Mouse (Mus musculus) limb, embryonic 12.5 days (tissue): ENCODE results near the gene Prkar2b. TPM values are rescaled to one million over a fixed set of nuclear protein-coding genes. Genes with fewer than 3 reads are reported as not detected.

ENCODE experiments used
- ATAC-seq: fragments of 200-750 bp; cut with Nextera tagmentation; 2 replicates; pipeline ENCODE4 v1.8.0; 2017; ENCODE audit warnings: low read depth, moderate TSS enrichment; ENCODE audit not compliant: insufficient number of reproducible peaks, insufficient read depth, low FRiP score, low TSS enrichment
- H3K27ac ChIP-seq: fragments of 300-500 bp; sonication (generic); 2 replicates; pipeline ENCODE4 v1.5.1; 2016; ENCODE audit warnings: mild to moderate bottlenecking, moderate library complexity
- H3K27me3 ChIP-seq: fragments of 300-500 bp; sonication (generic); 2 replicates; pipeline ENCODE4 v1.6.1; 2016; ENCODE audit warnings: mild to moderate bottlenecking, moderate library complexity
- H3K36me3 ChIP-seq: fragments of 300-500 bp; sonication (generic); 2 replicates; pipeline ENCODE4 v1.6.1; 2016; ENCODE audit warnings: mild to moderate bottlenecking, moderate library complexity
- H3K4me1 ChIP-seq: fragments of 300-500 bp; sonication (generic); replicated peaks from 2 replicates; pipeline ENCODE4 v1.6.1; 2016
- H3K4me2 ChIP-seq: fragments of 300-500 bp; sonication (generic); 2 replicates; pipeline ENCODE4 v1.6.1; 2016; ENCODE audit warnings: mild to moderate bottlenecking, moderate library complexity
- H3K4me3 ChIP-seq: fragments of 300-500 bp; sonication (generic); replicated peaks from 2 replicates; pipeline ENCODE4 v1.5.1; 2016; ENCODE audit warnings: mild to moderate bottlenecking
- H3K9ac ChIP-seq: fragments of 300-500 bp; sonication (generic); replicated peaks from 2 replicates; pipeline ENCODE4 v1.6.1; 2016; ENCODE audit warnings: mild to moderate bottlenecking, moderate library complexity
- H3K9me3 ChIP-seq: fragments of 300-500 bp; sonication (generic); 2 replicates; pipeline ENCODE4 v1.6.1; 2016; ENCODE audit warnings: mild to moderate bottlenecking, moderate library complexity
- WGBS: fragments of 180-500 bp; shearing (Covaris S2); methylation state at CpG from one replicate; pipeline ENCODE4 v1.1.7; 2016; 5-methylcytosine and 5-hydroxymethylcytosine counted together
- polyA plus RNA-seq: library from polyadenylated mRNA; unstranded; fragments of >200 nt; fragmentation: Nextera tagmentation; extraction: Ambion mirVana; gene quantifications from 2 replicates; pipeline ENCODE4 v1.2.1, GENCODE M21; 2016

Prkar2b gene
- polyA plus RNA-seq, 1 experiment from 2014 or later, result 32.1 TPM

GRCm38 (mm10) chr12:32087339-32087738, 26.2 kb upstream of the Prkar2b start:
- H3K27ac ChIP-seq, result no peak overlapping the region
- no peaks in the 10 kb centered on the region for H3K27me3 ChIP-seq
- ATAC-seq, result no peak
- H3K4me1 ChIP-seq, result no peaks in the 10 kb centered on the region
- 71% methylated on average over 8 of the region's 8 CpGs for WGBS
- H3K4me2 ChIP-seq, result no peak overlapping the region
- H3K36me3 ChIP-seq, result no peaks in the 10 kb centered on the region
- no peak overlapping the region for H3K9ac ChIP-seq
- no peak overlapping the region for H3K4me3 ChIP-seq
- peaks cover 15% of the 10 kb centered on the region; the same call in 1 of the 2 replicates for H3K9me3 ChIP-seq

DNA sequence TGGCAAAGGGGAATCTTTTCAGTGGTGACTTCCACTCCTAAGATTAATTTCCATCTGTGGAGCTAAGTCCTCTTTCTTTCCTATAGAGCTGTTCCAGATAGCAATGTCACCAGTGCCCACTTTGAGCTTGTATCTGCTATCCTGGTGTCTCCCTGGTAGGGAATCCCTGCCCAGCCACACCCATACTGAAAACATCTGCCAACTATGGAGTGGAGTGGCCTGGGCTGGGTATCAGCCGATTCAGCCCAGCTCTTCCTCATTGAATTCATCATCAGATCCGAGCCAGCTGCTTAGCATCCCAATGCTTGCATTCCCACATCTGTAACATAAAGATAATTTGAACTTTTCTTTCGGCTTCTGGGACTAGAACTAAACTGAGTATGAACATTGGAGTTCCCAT, 25.8 kb upstream of the Prkar2b start:
- no peak overlapping the region for H3K4me3 ChIP-seq
- WGBS, result 85% methylated on average over 3 of the region's 3 CpGs
- H3K9me3 ChIP-seq, result peaks cover 15% of the 10 kb centered on the region; the same call in 1 of the 2 replicates
- no peaks in the 10 kb centered on the region for H3K27me3 ChIP-seq
- no peak overlapping the region for H3K9ac ChIP-seq
- no peak overlapping the region for H3K27ac ChIP-seq
- no peak for ATAC-seq
- H3K4me2 ChIP-seq, result no peak overlapping the region
- H3K4me1 ChIP-seq, result no peaks in the 10 kb centered on the region
- H3K36me3 ChIP-seq, result no peaks in the 10 kb centered on the region

- no peak overlapping the region for H3K27ac ChIP-seq
- no peaks in the 10 kb centered on the region for H3K4me1 ChIP-seq
- H3K4me3 ChIP-seq, result no peak overlapping the region
- no peak for ATAC-seq
- no peak overlapping the region for H3K4me2 ChIP-seq
- no peaks in the 10 kb centered on the region for H3K27me3 ChIP-seq
- whole genome bisulfite sequencing, result 82% methylated on average over 3 of the region's 3 CpGs
- no peaks in the 10 kb centered on the region for H3K36me3 ChIP-seq
- H3K9ac ChIP-seq, result no peak overlapping the region
- peaks cover 5% of the 10 kb centered on the region; the same call in 1 of the 2 replicates for H3K9me3 ChIP-seq
Observed at GRCm38 (mm10) chr12:32085856-32086255, 24.8 kb upstream of the Prkar2b start.

DNA sequence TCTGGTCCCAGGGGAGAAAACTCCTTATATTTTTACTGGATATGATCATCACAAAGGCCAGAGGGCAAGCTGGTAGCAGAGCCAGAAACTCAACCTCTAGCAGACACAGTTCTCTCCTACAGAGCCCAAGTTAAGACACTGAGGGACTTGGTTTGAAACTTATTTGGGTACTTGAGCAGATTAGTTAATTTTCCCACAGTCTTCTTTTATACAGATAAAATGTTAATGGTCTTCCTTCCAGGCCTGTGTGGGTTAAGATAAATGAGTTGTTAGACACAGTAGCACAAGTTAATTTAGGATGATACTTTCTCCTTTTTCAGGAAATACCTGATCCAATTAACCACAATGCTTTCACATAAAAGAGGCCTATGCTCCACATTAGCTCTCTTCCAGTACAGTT, 24.1 kb upstream of the Prkar2b start:
- ATAC-seq, result no peak
- H3K36me3 ChIP-seq, result no peaks in the 10 kb centered on the region

GRCm38 (mm10) chr12:32084601-32085000, 23.5 kb upstream of the Prkar2b start:
- no peak overlapping the region for H3K27ac ChIP-seq
- no peaks in the 10 kb centered on the region for H3K36me3 ChIP-seq
- no peaks in the 10 kb centered on the region for H3K27me3 ChIP-seq
- WGBS, result 60% methylated on average over 5 of the region's 5 CpGs
- no peak for ATAC-seq
- no peak overlapping the region for H3K4me3 ChIP-seq
- H3K4me1 ChIP-seq, result no peaks in the 10 kb centered on the region
- no peak overlapping the region for H3K4me2 ChIP-seq
- no peak overlapping the region for H3K9ac ChIP-seq
- H3K9me3 ChIP-seq, result peaks cover 5% of the 10 kb centered on the region; the same call in 1 of the 2 replicates

More for the DNA sequence above, 24.1 kb upstream of the Prkar2b start:
- Histone ChIP-seq H3K4me1 (no peaks in the 10 kb centered on the region), H3K9ac (no peak overlapping the region), H3K4me3 (no peak overlapping the region), H3K27ac (no peak overlapping the region), H3K9me3 (peaks cover 5% of the 10 kb centered on the region; the same call in 1 of the 2 replicates), H3K4me2 (no peak overlapping the region), H3K27me3 (no peaks in the 10 kb centered on the region)

- no peak for ATAC-seq
- peaks cover 5% of the 10 kb centered on the region; the same call in 1 of the 2 replicates for H3K9me3 ChIP-seq
- no peak overlapping the region for H3K9ac ChIP-seq
- no peaks in the 10 kb centered on the region for H3K4me1 ChIP-seq
- WGBS, result 86% methylated on average over 9 of the region's 9 CpGs
- H3K36me3 ChIP-seq, result no peaks in the 10 kb centered on the region
- no peaks in the 10 kb centered on the region for H3K27me3 ChIP-seq
- no peak overlapping the region for H3K4me3 ChIP-seq
- H3K27ac ChIP-seq, result no peak overlapping the region
- H3K4me2 ChIP-seq, result no peak overlapping the region
Observed at GRCm38 (mm10) chr12:32080692-32081091, 19.6 kb upstream of the Prkar2b start.

- 95% methylated on average over 6 of the region's 6 CpGs for WGBS
- H3K4me2 ChIP-seq, result no peak overlapping the region
- H3K27me3 ChIP-seq, result no peaks in the 10 kb centered on the region
- no peak for ATAC-seq
- H3K9me3 ChIP-seq, result peaks cover 7% of the 10 kb centered on the region; the same call in 1 of the 2 replicates
- no peak overlapping the region for H3K4me3 ChIP-seq
- no peak overlapping the region for H3K27ac ChIP-seq
- no peak overlapping the region for H3K9ac ChIP-seq
- no peaks in the 10 kb centered on the region for H3K4me1 ChIP-seq
- H3K36me3 ChIP-seq, result no peaks in the 10 kb centered on the region
Observed at GRCm38 (mm10) chr12:32077403-32077802, 16.3 kb upstream of the Prkar2b start.

- 76% methylated on average over 10 of the region's 10 CpGs for WGBS
- Histone ChIP-seq H3K36me3 (no peaks in the 10 kb centered on the region), H3K4me3 (no peak overlapping the region), H3K4me2 (no peak overlapping the region), H3K9me3 (peaks cover 8% of the 10 kb centered on the region; the same call in 1 of the 2 replicates), H3K27ac (no peak overlapping the region), H3K4me1 (no peaks in the 10 kb centered on the region), H3K9ac (no peak overlapping the region), H3K27me3 (no peaks in the 10 kb centered on the region)
- no peak for ATAC-seq
Observed at GRCm38 (mm10) chr12:32075831-32076715, 15.0 kb upstream of the Prkar2b start.

DNA sequence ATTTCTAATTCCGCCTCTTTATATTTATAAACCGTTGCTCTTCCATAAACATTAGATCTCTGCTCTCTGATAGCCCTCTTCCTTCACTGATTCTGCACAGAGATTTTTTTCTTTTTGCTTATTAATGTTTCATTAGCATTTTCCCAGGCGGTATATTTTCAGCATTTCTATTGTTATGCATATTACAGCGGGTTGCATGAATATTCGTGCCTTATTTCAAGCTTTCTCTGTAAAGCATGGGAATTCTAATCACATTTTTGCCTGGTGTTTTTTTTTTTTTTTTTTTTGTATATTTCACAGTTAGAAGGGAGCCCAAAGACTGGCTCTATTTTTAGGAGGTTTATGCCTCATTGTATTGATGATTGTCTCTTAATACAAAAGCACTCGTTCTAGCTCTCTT, 13.2 kb upstream of the Prkar2b start:
- H3K36me3 ChIP-seq, result no peaks in the 10 kb centered on the region
- WGBS, result 90% methylated on average over 6 of the region's 6 CpGs
- ATAC-seq, result no peak
- H3K9ac ChIP-seq, result no peak overlapping the region
- peaks cover 8% of the 10 kb centered on the region; the same call in 1 of the 2 replicates for H3K9me3 ChIP-seq
- H3K4me3 ChIP-seq, result no peak overlapping the region
- no peak overlapping the region for H3K4me2 ChIP-seq
- H3K27me3 ChIP-seq, result no peaks in the 10 kb centered on the region
- no peaks in the 10 kb centered on the region for H3K4me1 ChIP-seq
- no peak overlapping the region for H3K27ac ChIP-seq

DNA sequence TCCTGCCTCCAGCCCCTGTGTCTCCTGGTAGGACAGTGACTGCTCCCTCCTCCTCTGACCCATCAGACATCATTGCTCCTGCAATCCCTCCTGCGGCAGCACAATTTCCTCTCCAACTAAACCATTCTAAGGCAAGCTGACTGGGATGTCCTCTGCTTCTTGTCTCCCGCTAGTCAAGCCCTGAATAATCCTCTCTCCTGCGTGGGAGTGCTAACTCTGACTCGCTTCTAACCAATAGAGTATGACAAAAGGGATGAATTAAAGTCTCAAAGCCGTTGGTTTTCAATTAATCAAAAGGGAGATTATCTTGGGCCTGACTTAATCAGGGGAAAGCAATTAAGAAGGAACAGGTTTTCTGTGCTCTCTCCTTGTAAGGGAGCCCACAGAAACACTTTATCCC, 4.9 kb upstream of the Prkar2b start:
- Histone ChIP-seq H3K27me3 (no peaks in the 10 kb centered on the region), H3K4me1 (peaks cover 3% of the 10 kb centered on the region; the same call in 1 of the 2 replicates), H3K9me3 (no peaks in the 10 kb centered on the region), H3K36me3 (no peaks in the 10 kb centered on the region), H3K4me2 (no peak overlapping the region), H3K27ac (no peak overlapping the region), H3K4me3 (no peak overlapping the region), H3K9ac (no peak overlapping the region)
- WGBS, result 44% methylated on average over 5 of the region's 5 CpGs
- no peak for ATAC-seq

DNA sequence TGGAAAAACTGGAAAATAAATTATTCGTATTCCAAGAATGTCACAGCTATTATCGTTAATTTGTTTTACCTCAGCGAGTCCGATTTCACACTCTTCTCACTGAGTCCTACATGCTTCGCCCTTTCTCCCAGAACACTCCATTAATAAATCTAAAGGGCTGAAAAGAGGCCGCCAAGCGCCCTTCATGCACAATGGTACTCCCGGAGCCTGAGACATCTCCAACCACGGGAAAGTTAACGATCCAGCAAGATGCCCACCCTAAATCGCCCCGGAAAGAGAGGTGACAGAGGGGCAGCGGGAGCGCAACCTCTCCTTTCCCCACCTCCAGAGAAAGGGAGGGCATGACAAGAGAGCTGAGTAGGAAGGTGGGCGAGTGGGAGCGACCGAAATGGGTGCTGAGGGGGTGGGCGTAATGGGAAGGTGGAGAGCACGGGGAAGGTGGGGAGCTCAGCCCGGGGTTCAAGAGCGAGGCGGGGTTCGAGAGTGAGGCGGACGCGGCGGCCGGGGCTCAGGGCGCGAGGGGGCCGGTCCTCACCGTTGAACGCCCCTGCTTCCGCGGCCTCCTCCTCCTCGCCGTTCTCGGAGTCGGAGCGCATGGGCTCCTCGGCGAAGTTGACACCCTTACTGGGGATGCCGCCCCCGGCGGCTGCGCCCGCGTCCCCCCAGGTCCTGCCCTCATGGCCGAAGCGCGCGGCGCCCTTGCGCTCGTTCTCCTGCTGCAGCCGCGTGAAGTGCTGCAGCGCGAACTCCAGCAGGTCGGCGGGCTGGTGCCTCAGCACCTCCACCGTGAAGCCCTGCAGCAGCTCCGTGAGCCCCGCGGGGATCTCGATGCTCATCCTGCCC, 628 bp downstream of the Prkar2b start:
- H3K9ac ChIP-seq, result peak overlapping the region; percentile 86
- peak overlapping the region; percentile 77 for H3K4me3 ChIP-seq
- peaks cover 11% of the 10 kb centered on the region for H3K4me1 ChIP-seq
- peak overlapping the region; percentile 95 for H3K27ac ChIP-seq
- peak; percentile 72 for ATAC-seq
- H3K4me2 ChIP-seq, result peak overlapping the region; percentile 91
- no peaks in the 10 kb centered on the region for H3K36me3 ChIP-seq
- WGBS, result under 1% methylated on average over 55 of the region's 66 CpGs
- H3K9me3 ChIP-seq, result no peaks in the 10 kb centered on the region
- H3K27me3 ChIP-seq, result no peaks in the 10 kb centered on the region
